Mouse (Mus musculus) ES-E14 (cell line): ENCODE data around the gene Wdr46.

ENCODE experiments used
- CHD2 ChIP-seq: IDR thresholded peaks from 2 replicates; pipeline ENCODE4 v1.6.1; 2014; ENCODE audit warnings: mild to moderate bottlenecking, low read depth, low read length, inconsistent platforms
- HCFC1 ChIP-seq: IDR thresholded peaks from 2 replicates; pipeline ENCODE4 v1.6.1; 2012; ENCODE audit warnings: low read length, inconsistent platforms, borderline replicate concordance; ENCODE audit not compliant: insufficient read depth
- MAFK ChIP-seq: IDR thresholded peaks from 2 replicates; pipeline ENCODE4 v1.6.1; 2014; ENCODE audit warnings: mild to moderate bottlenecking, low read depth, low read length, inconsistent platforms; ENCODE audit not compliant: insufficient read depth
- ZC3H11A ChIP-seq: IDR thresholded peaks from 2 replicates; pipeline ENCODE4 v1.6.1; 2012; ENCODE audit warnings: low read depth, mild to moderate bottlenecking, inconsistent platforms, low read length, borderline replicate concordance
- ZNF384 ChIP-seq: IDR thresholded peaks from 2 replicates; pipeline ENCODE4 v1.6.1; 2012; ENCODE audit warnings: low read depth, low read length, inconsistent platforms

DNA sequence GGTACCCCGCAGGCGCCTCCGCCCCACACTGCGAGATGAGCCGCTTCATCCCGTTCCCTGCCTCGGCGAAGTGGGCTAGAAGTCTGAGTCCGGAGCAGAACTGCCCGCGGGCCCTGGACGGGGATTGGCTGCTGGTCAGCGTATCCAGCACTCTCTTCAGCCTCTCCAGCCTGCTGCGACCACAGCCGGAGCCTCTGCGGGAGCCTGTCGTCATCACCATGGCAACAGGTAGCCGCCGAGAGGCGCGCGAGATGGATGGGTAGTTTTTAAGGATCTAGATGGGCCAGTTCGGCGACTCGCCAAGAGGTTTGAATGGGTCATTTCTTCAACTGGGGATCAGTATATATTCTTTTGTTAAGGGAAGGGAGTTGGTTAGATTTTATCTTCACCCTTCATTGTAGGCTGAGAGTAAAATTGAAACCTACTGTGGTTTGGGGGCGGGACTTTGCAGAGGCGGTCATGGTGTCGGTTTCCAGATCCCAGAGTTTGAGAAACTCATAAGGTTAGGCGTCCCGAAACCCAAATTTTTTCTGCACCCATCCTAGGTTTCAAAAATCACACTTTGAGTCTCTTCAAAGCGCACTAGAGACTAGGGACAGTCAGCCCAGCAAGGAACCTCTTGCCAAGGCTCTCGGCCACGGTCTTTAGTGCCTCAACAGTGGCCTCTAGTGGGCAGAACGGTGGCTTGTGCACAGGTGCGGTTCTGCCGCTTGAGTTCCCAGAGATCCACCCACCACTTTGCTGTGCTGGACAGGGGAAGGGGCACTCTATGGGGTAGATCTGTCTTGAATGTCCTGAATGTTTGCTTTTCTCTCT lies 20.0 kb upstream of the Wdr46 start:
- no peak for TF ChIP-seq ZC3H11A
- TF ChIP-seq HCFC1: 0 out of 2 replicates have a peak, but pooled peaks have one; percentile 40
- no peak for TF ChIP-seq CHD2
- no peak for TF ChIP-seq ZNF384
- no peak for TF ChIP-seq MAFK
